Mouse (Mus musculus) forebrain, embryonic 11.5 days (tissue): ENCODE results near the gene Tulp2. TPM values are rescaled to one million over a fixed set of nuclear protein-coding genes. Genes with fewer than 3 reads are reported as not detected.

ENCODE experiments used
- ATAC-seq: fragments of 200-750 bp; cut with Nextera tagmentation; replicated peaks from 2 replicates; pipeline ENCODE4 v1.8.0; 2017; ENCODE audit warnings: moderate TSS enrichment; ENCODE audit not compliant: low FRiP score
- DNase-seq: peaks from one replicate; pipeline ENCODE4 v3.0.0-alpha.2; 2017; ENCODE audit warnings: low spot score
- H3K27ac ChIP-seq: fragments of 300-500 bp; sonication (generic); 2 replicates; pipeline ENCODE4 v1.5.1; 2014; ENCODE audit warnings: low read depth, low read length
- H3K27me3 ChIP-seq: fragments of 300-500 bp; sonication (generic); 2 replicates; pipeline ENCODE4 v1.6.1; 2014; ENCODE audit warnings: mild to moderate bottlenecking, low read length, mixed read lengths; ENCODE audit not compliant: control insufficient read depth, insufficient read depth
- H3K36me3 ChIP-seq: fragments of 300-500 bp; sonication (generic); 2 replicates; pipeline ENCODE4 v1.6.1; 2014; ENCODE audit warnings: mild to moderate bottlenecking, low read length, moderate library complexity, mixed read lengths; ENCODE audit not compliant: control insufficient read depth, insufficient read depth
- H3K4me1 ChIP-seq: fragments of 300-500 bp; sonication (generic); replicated peaks from 2 replicates; pipeline ENCODE4 v1.6.1; 2014; ENCODE audit warnings: low read length, mixed read lengths; ENCODE audit not compliant: control insufficient read depth, insufficient read depth
- H3K4me2 ChIP-seq: fragments of 300-500 bp; sonication (generic); 2 replicates; pipeline ENCODE4 v1.6.1; 2014; ENCODE audit warnings: low read depth, mild to moderate bottlenecking, low read length, moderate library complexity, mixed read lengths; ENCODE audit not compliant: severe bottlenecking
- H3K4me3 ChIP-seq: fragments of 300-500 bp; sonication (generic); 2 replicates; pipeline ENCODE4 v1.5.1; 2014; ENCODE audit warnings: low read depth, low read length
- H3K9ac ChIP-seq: fragments of 300-500 bp; sonication (generic); 2 replicates; pipeline ENCODE4 v1.6.1; 2014; ENCODE audit warnings: low read length
- H3K9me3 ChIP-seq: fragments of 300-500 bp; sonication (generic); 2 replicates; pipeline ENCODE4 v1.6.1; 2016; ENCODE audit warnings: low read length, mixed read lengths; ENCODE audit not compliant: control insufficient read depth
- WGBS: fragments of 180-500 bp; shearing (Covaris S2); extraction: QIAGEN DNeasy Blood & Tissue Kit; methylation state at CpG from one replicate; pipeline ENCODE4 v1.1.7; 2014; 5-methylcytosine and 5-hydroxymethylcytosine counted together
- microRNA-seq: library from miRNA; unstranded; fragments of <30 nt; microRNA quantifications from one replicate; pipeline ENCODE4, GENCODE M21; 2016; ENCODE audit not compliant: insufficient number of aligned reads
- polyA plus RNA-seq: library from polyadenylated mRNA; unstranded; fragments of >200 nt; fragmentation: Nextera tagmentation; extraction: Ambion mirVana; gene quantifications from 2 replicates; pipeline ENCODE4 v1.2.1, GENCODE M21; 2014

Gene Tulp2
- polyA plus RNA-seq, 1 experiment from 2014 or later = 0.29 TPM

DNA sequence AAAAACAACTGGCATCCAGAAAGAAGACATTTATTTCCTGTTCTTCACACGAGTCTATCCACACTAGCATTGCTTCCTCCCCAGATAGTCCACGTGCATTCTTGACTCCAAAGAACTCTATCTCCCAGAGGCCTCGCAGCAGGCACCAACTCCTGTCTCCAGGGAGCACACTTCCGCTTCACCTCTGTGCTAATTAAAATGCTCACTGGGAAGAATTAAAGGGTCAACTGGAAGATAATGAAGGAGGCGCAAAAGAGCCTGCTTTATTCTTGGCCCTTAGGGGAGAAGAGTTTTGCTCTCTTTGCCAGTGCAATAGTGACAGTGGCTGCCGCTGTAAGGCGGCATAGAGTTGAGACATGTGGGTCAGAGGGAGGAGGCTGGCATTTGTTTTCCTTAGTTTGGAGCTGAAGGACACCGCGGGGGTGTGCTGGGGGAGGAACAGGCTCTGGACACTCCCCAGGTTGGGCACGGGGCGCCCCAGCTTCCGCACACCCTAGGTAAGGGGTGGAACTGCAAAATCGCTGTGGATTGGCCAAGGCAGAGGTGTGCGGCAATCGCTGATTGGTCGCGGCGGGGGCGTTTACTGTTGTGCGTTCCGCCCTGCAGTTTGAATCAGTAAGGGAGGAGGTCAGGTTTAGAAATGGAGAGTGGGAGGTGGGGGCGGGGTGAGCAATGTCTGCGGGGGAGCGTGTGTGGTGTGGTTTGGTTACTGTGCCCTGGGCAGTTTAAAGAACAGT, 86.3 kb downstream of the Tulp2 start:
- Histone ChIP-seq H3K27ac (peak overlapping the region; percentile 57; the same call in 1 of the 2 replicates), H3K4me1 (peaks cover 7% of the 10 kb centered on the region; the same call in 1 of the 2 replicates), H3K27me3 (no peaks in the 10 kb centered on the region), H3K9me3 (no peaks in the 10 kb centered on the region), H3K4me3 (peak overlapping the region; percentile 33), H3K4me2 (peak overlapping the region; percentile 74), H3K36me3 (no peaks in the 10 kb centered on the region; the same call in 1 of the 2 replicates), H3K9ac (peak overlapping the region; percentile 47)
- DNase-seq (peak; percentile 93), ATAC-seq (peak; percentile 95)
- under 1% methylated on average over 24 of the region's 24 CpGs for WGBS

GRCm38 (mm10) chr7:45568601-45569473, 87.2 kb downstream of the Tulp2 start:
- peak overlapping the region; percentile 47 for H3K9ac ChIP-seq
- WGBS = 79% methylated on average over 10 of the region's 10 CpGs
- H3K9me3 ChIP-seq = no peaks in the 10 kb centered on the region
- peak overlapping the region; percentile 57; the same call in 1 of the 2 replicates for H3K27ac ChIP-seq
- ATAC-seq = no peak
- peaks cover 7% of the 10 kb centered on the region; the same call in 1 of the 2 replicates for H3K4me1 ChIP-seq
- no peaks in the 10 kb centered on the region for H3K27me3 ChIP-seq
- peak overlapping the region; percentile 33; the same call in 1 of the 2 replicates for H3K4me3 ChIP-seq
- no peaks in the 10 kb centered on the region; the same call in 1 of the 2 replicates for H3K36me3 ChIP-seq
- no peak for DNase-seq
- peak overlapping the region; percentile 74 for H3K4me2 ChIP-seq

GRCm38 (mm10) chr7:45570103-45570741, 88.5 kb downstream of the Tulp2 start, which contains the start of gene Bcat2:
Gene Bcat2, plus strand, starts transcription at chr7:45570153.
- Histone ChIP-seq H3K4me2 (peak within 1 kb of the TSS; percentile 66), H3K4me3 (peak within 1 kb of the TSS; percentile 53), H3K9ac (peak within 1 kb of the TSS; percentile 81), H3K4me1 (peaks cover 7% of the 10 kb centered on the region; the same call in 1 of the 2 replicates), H3K36me3 (no peaks in the 10 kb centered on the region; the same call in 1 of the 2 replicates), H3K9me3 (no peaks in the 10 kb centered on the region), H3K27ac (peak within 1 kb of the TSS; percentile 44), H3K27me3 (no peaks in the 10 kb centered on the region)
- under 1% methylated on average over 42 of the region's 42 CpGs for WGBS
- DNase-seq (peak; percentile 86), ATAC-seq (peak; percentile 75)

DNA sequence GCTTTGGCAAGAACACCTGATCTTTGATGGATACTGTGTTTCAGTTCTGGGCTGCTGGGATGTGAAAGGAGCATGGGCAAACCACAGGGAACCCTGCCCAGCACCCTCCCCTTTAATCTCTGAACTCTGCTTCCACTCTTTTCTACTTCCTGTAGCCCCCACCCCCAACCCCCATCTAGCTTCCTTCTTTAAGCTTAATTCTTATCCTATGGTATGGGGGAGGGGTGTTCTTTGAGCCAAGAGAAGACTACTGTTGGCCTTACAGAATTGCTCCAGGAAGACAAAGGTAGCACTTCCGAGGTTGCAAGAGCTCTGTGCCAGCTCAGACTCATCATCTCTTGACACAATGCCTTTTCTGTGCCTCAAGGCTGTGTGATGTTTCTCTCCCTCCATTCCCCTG, 90.3 kb downstream of the Tulp2 start:
- Histone ChIP-seq H3K4me3 (no peak overlapping the region), H3K27me3 (no peaks in the 10 kb centered on the region), H3K27ac (no peak overlapping the region), H3K9me3 (no peaks in the 10 kb centered on the region), H3K9ac (no peak overlapping the region), H3K36me3 (no peaks in the 10 kb centered on the region; the same call in 1 of the 2 replicates), H3K4me2 (no peak overlapping the region), H3K4me1 (peaks cover 7% of the 10 kb centered on the region; the same call in 1 of the 2 replicates)
- DNase-seq = no peak
- no peak for ATAC-seq
- 71% methylated on average over 1 of the region's 1 CpGs for WGBS

Small RNA genes lying within 50 kb of the gene (microRNA-seq; reads per million reads assigned to microRNA genes)
- not detected for gene Gm22133

Other genes starting within 250 kb of the Tulp2 start
- 0.60 and 1.1 TPM in 2 replicates for gene Cd37, start 242.8 kb upstream of the Tulp2 start, polyA plus RNA-seq
- 0.36 TPM in 1 of 2 replicates, not detected in the other for gene Slc6a16, start 240.8 kb upstream of the Tulp2 start, polyA plus RNA-seq
- not detected in 2 replicates for gene Slc6a21, start 204.4 kb upstream of the Tulp2 start, polyA plus RNA-seq
- 5.6 and 6.8 TPM in 2 replicates for gene Trpm4, start 148.1 kb upstream of the Tulp2 start, polyA plus RNA-seq
- gene Hrc, start 146.6 kb upstream of the Tulp2 start, polyA plus RNA-seq = not detected in 2 replicates
- gene Ppfia3, start 114.9 kb upstream of the Tulp2 start, polyA plus RNA-seq = 11.6 and 13.0 TPM in 2 replicates
- 0.48 and 1.5 TPM in 2 replicates for gene Lin7b, start 111.3 kb upstream of the Tulp2 start, polyA plus RNA-seq
- 79.8 and 87.9 TPM in 2 replicates for gene Snrnp70, start 86.1 kb upstream of the Tulp2 start, polyA plus RNA-seq
- not detected in 2 replicates for gene Kcna7, start 76.2 kb upstream of the Tulp2 start, polyA plus RNA-seq
- gene Ntf5, start 68.2 kb upstream of the Tulp2 start, polyA plus RNA-seq = 0.33 and 0.67 TPM in 2 replicates
- gene Lhb, start 61.1 kb upstream of the Tulp2 start, polyA plus RNA-seq = not detected in 2 replicates
- 37.0 and 37.6 TPM in 2 replicates for gene Gys1, start 47.0 kb upstream of the Tulp2 start, polyA plus RNA-seq
- 175 and 183 TPM in 2 replicates for gene Ruvbl2, start 43.8 kb upstream of the Tulp2 start, polyA plus RNA-seq
- 4,947 and 5,145 TPM in 2 replicates for gene Ftl1, start 22.0 kb upstream of the Tulp2 start, polyA plus RNA-seq
- gene Bax, start 15.0 kb upstream of the Tulp2 start, polyA plus RNA-seq = 192 and 202 TPM in 2 replicates
- gene Gm45808, start 4.9 kb downstream of the Tulp2 start, polyA plus RNA-seq = not detected in 2 replicates
- 4.3 and 4.6 TPM in 2 replicates for gene Dhdh, start 6.9 kb downstream of the Tulp2 start, polyA plus RNA-seq
- gene Nucb1, start 28.5 kb downstream of the Tulp2 start, polyA plus RNA-seq = 90.4 and 109 TPM in 2 replicates
- gene Ppp1r15a, start 44.4 kb downstream of the Tulp2 start, polyA plus RNA-seq = 17.4 and 17.8 TPM in 2 replicates
- gene Plekha4, start 44.5 kb downstream of the Tulp2 start, polyA plus RNA-seq = 0.80 and 1.5 TPM in 2 replicates
- gene Hsd17b14, start 73.0 kb downstream of the Tulp2 start, polyA plus RNA-seq = 0.25 and 1.2 TPM in 2 replicates
- gene Bcat2, start 88.3 kb downstream of the Tulp2 start, polyA plus RNA-seq = 24.8 and 25.7 TPM in 2 replicates
- gene Fgf21, start 133.6 kb downstream of the Tulp2 start, polyA plus RNA-seq = not detected in 2 replicates
- gene Fut1, start 135.4 kb downstream of the Tulp2 start, polyA plus RNA-seq = not detected in 2 replicates
- gene Izumo1, start 139.9 kb downstream of the Tulp2 start, polyA plus RNA-seq = not detected in 2 replicates
- 6.5 and 7.3 TPM in 2 replicates for gene Rasip1, start 145.6 kb downstream of the Tulp2 start, polyA plus RNA-seq
- 1.7 and 3.3 TPM in 2 replicates for gene Mamstr, start 158.1 kb downstream of the Tulp2 start, polyA plus RNA-seq
- gene Fut2, start 184.5 kb downstream of the Tulp2 start, polyA plus RNA-seq = 0.15 TPM in 1 of 2 replicates, not detected in the other
- gene Ntn5, start 202.1 kb downstream of the Tulp2 start, polyA plus RNA-seq = 0.41 TPM in 1 of 2 replicates, not detected in the other
- 0.39 and 0.52 TPM in 2 replicates for gene Sec1, start 212.5 kb downstream of the Tulp2 start, polyA plus RNA-seq
- gene Car11, start 218.0 kb downstream of the Tulp2 start, polyA plus RNA-seq = 3.6 and 4.1 TPM in 2 replicates
- 2.9 and 3.3 TPM in 2 replicates for gene Dbp, start 223.2 kb downstream of the Tulp2 start, polyA plus RNA-seq
- 936 and 958 TPM in 2 replicates for gene Rpl18, start 233.6 kb downstream of the Tulp2 start, polyA plus RNA-seq
- gene Sphk2, start 236.1 kb downstream of the Tulp2 start, polyA plus RNA-seq = 27.0 and 27.9 TPM in 2 replicates
- 0.80 and 1.2 TPM in 2 replicates for gene Fam83e, start 239.3 kb downstream of the Tulp2 start, polyA plus RNA-seq
- gene Spaca4, start 243.9 kb downstream of the Tulp2 start, polyA plus RNA-seq = not detected in 2 replicates